Mouse (Mus musculus): ENCODE results near the gene Ctf1. TPM values are rescaled to one million over a fixed set of nuclear protein-coding genes. Genes with fewer than 3 reads are reported as not detected.

The Ctf1 gene
- polyA plus RNA-seq, 1 experiment from 2014 or later = 10.3 TPM

DNA sequence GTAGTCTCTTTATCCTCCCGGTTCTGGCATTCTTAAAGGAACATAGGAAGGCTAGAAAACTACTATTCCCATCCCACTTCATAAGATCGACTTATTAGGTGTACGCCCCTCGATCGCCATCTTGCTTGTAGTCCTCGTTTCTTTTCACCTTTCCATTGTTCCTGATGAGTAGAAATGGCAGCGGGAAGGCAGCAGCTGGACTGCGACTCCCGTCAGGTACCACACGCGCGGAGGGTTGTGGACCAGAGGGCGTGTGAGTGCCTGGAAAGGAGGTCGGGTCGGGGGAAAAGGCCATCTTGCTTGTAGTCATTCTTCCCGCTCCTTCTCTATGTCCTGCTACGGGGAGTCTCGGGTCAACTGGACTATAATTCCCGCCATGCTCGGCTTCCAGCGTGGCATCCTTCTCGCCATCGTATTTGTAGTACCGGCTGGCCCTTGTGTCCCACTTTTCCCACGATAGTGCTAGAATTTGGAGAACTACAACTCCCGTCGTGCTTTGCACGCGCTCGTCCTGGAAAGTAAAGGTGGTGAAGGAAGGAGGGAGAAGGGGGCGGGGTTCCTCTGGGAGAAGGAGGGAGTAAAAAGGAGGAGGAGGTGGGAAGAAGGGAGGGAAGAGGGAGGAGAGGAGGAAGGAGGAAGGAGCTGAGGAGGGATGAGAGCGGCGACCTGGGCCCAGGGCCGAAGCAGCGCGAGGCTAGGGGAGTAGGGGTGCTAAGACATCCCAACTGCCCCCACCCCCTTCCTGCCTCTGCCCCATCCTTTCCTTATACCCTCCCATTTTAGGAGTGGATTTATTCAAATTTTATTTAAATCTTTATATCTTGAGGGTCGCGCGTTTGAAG, 33.3 kb downstream of the Ctf1 start:
- H3K9ac ChIP-seq (ENCODE audit: low read length) = peak overlapping the region; percentile 85
- ATAC-seq (ENCODE audit: insufficient read depth, low FRiP score) = peak; percentile 91
- H3K4me3 ChIP-seq (replicated peaks; ENCODE audit: low read length) = peak overlapping the region; percentile 81
- no peaks in the 10 kb centered on the region for H3K9me3 ChIP-seq (replicated peaks; ENCODE audit: control insufficient read depth, low read length)
- peak overlapping the region; percentile 91 for H3K27ac ChIP-seq (ENCODE audit: low read length)
- peaks cover 12% of the 10 kb centered on the region for H3K4me1 ChIP-seq (ENCODE audit: control insufficient read depth, insufficient read depth, low read length)
- WGBS = under 1% methylated on average over 39 of the region's 39 CpGs
- H3K27me3 ChIP-seq (ENCODE audit: control insufficient read depth, insufficient read depth, low read length) = no peaks in the 10 kb centered on the region
- H3K4me2 ChIP-seq (ENCODE audit: low read depth, low read length) = peak overlapping the region; percentile 80
- peaks cover 12% of the 10 kb centered on the region; the same call in 1 of the 2 replicates for H3K36me3 ChIP-seq (ENCODE audit: control insufficient read depth, insufficient read depth, low read length)

DNA sequence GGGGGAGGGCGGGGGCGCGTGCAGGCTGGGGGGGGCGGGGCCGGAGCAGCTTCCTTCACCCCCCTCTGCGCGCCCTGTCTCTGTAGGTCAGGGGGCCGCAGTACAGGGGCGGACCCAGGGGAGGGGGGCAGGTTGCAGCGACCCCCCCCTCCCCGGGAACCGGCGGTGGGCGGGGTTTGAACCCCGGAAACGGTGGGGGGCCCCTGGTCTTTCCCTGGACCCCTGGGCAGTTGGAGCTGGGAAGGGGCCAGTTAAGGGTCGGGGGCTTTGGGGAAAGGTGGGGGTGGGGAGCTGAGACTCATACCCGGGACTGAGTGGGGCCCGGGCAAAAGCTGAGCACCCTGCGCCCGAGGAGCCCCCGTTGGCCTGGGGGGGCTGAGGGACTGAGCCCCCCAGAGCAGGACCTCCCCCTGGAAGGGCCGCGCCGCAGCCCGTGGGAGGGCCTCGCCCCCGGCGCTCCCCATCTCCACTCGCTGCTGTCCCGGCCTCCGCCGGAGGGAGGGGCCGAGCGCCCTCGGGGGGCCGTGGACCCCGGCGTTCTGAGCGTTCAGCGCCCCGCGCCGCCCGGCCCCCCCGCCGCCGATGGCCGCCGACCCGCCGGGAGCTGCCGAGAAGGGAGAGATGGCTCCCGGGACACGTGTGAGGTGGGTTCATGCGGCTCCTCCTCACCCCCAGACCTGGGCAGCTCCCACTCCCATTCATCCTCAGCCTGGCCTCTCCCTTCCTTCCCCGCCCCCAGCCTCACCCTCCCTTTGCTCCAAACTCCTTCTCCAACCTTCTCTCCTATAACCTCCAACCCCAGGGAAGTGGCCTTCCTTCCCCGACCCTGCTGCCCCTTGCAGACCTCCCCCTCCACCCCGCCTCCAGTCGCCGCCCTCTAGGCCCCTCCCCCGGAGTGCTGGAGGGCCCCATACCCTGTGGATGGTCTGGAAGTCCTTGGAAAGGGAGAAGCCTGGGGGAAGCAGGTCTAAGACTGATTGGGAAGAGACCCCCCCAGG, 34.3 kb downstream of the Ctf1 start:
- Histone ChIP-seq H3K36me3 (ENCODE audit: control insufficient read depth, insufficient read depth, low read length) (peaks cover 18% of the 10 kb centered on the region), H3K27ac (ENCODE audit: low read length) (peak overlapping the region; percentile 82), H3K4me1 (ENCODE audit: control insufficient read depth, insufficient read depth, low read length) (peaks cover 12% of the 10 kb centered on the region), H3K9me3 (replicated peaks; ENCODE audit: control insufficient read depth, low read length) (no peaks in the 10 kb centered on the region), H3K4me2 (ENCODE audit: low read depth, low read length) (peak overlapping the region; percentile 80), H3K4me3 (replicated peaks; ENCODE audit: low read length) (peak overlapping the region; percentile 81), H3K27me3 (ENCODE audit: control insufficient read depth, insufficient read depth, low read length) (no peaks in the 10 kb centered on the region), H3K9ac (ENCODE audit: low read length) (peak overlapping the region; percentile 85)
- ATAC-seq (ENCODE audit: insufficient read depth, low FRiP score) = peak; percentile 1
- WGBS = under 1% methylated on average over 54 of the region's 62 CpGs

GRCm38 (mm10) chr7:127747559-127748234, 35.2 kb downstream of the Ctf1 start:
- ATAC-seq (ENCODE audit: insufficient read depth, low FRiP score) = no peak
- Histone ChIP-seq H3K36me3 (ENCODE audit: control insufficient read depth, insufficient read depth, low read length) (peaks cover 24% of the 10 kb centered on the region), H3K27me3 (ENCODE audit: control insufficient read depth, insufficient read depth, low read length) (no peaks in the 10 kb centered on the region), H3K27ac (ENCODE audit: low read length) (peak overlapping the region; percentile 82; the same call in 1 of the 2 replicates), H3K9ac (ENCODE audit: low read length) (peak overlapping the region; percentile 85), H3K4me2 (ENCODE audit: low read depth, low read length) (peak overlapping the region; percentile 80), H3K4me3 (replicated peaks; ENCODE audit: low read length) (peak overlapping the region; percentile 81), H3K9me3 (replicated peaks; ENCODE audit: control insufficient read depth, low read length) (no peaks in the 10 kb centered on the region), H3K4me1 (ENCODE audit: control insufficient read depth, insufficient read depth, low read length) (peaks cover 12% of the 10 kb centered on the region)
- WGBS = 41% methylated on average over 6 of the region's 6 CpGs

DNA sequence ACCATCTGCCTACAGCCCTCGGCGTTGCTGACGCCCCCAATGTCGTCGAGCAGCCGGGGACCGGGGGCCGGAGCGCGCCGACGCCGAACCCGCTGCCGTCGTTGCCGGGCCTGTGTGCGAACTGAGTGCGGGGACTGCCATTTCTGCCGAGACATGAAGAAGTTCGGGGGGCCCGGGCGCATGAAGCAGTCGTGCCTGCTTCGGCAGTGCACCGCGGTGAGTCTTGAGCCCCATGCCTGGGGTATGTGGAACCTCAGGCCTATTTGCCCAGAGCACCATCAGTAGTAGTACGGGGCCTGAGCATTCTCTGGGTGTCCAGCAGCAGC, 35.7 kb downstream of the Ctf1 start:
- H3K36me3 ChIP-seq (ENCODE audit: control insufficient read depth, insufficient read depth, low read length) = peaks cover 24% of the 10 kb centered on the region
- H3K27me3 ChIP-seq (ENCODE audit: control insufficient read depth, insufficient read depth, low read length) = no peaks in the 10 kb centered on the region
- ATAC-seq (ENCODE audit: insufficient read depth, low FRiP score) = no peak
- H3K4me2 ChIP-seq (ENCODE audit: low read depth, low read length) = no peak overlapping the region
- no peaks in the 10 kb centered on the region for H3K9me3 ChIP-seq (replicated peaks; ENCODE audit: control insufficient read depth, low read length)
- H3K4me3 ChIP-seq (replicated peaks; ENCODE audit: low read length) = no peak overlapping the region
- H3K4me1 ChIP-seq (ENCODE audit: control insufficient read depth, insufficient read depth, low read length) = peaks cover 12% of the 10 kb centered on the region
- H3K27ac ChIP-seq (ENCODE audit: low read length) = no peak overlapping the region
- 90% methylated on average over 28 of the region's 28 CpGs for WGBS
- H3K9ac ChIP-seq (ENCODE audit: low read length) = no peak overlapping the region

DNA sequence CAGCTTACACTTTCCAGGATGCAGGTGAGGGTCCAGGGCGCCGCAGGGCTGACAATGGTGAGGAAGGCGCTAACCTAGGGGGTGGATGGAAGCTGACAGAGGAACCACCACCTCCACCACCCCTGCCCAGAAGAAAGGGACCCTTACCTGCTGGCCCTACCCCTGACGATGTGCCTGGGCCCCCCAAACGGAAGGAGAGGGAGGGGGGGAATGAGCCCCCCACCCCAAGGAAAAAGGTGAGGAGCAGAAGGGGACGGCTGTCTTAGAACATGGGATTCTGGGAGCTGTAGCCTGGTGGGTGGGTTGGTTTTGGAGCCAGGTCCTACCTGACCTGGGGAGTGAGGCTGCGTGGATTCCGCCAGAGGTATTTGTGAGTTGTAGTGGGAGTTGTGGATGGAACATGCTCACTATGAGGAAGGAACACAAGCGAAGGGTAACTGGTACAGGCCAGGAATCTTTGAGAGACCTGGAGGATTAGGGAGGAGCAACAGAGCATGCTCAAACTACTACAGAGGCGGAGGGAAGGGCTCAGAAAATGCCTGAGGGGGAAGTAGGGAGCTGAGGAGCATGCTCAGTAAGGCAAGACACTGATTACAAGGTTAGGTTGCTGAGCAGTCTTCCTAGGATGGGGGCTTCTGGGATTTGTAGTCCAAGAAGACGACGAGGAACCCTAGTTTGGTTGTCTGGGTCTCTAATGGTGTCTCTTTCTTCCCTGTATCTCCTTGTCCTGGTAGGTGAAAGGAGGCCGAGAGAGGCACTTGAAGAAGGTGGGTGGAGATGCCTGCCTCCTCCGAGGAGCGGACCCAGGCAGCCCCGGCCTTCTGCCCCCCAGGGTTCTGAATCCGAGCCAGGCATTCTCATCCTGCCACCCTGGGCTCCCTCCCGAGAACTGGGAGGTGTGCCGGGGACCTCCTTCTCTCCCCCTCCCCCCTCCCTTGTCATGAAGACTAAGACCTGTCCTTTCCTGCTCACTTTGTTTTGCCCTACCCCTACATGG, 37.9 kb downstream of the Ctf1 start:
- Histone ChIP-seq H3K36me3 (ENCODE audit: control insufficient read depth, insufficient read depth, low read length) (peaks cover 24% of the 10 kb centered on the region), H3K27ac (ENCODE audit: low read length) (no peak overlapping the region)
- WGBS = 82% methylated on average over 19 of the region's 19 CpGs

DNA sequence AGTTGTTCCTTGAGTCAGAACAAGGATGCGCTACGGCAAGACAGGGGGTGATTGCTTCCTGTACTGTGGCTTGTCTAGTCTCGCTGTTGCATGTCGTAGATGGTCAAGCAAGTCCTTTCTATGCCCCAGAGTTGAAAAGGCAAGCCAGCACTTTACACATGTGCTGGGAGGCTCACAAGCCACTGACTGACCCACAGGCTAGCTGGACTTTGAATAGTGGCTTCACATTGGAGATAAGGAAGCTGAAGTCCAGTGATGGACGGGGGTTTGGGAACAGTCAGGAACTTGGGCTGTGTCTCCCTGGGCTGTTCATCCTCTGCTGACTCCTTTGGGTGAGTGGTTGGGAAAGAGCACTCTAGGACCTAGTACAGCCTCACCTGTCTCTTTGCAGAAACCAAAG, 39.1 kb downstream of the Ctf1 start:
- Histone ChIP-seq H3K4me1 (ENCODE audit: control insufficient read depth, insufficient read depth, low read length) (peaks cover 6% of the 10 kb centered on the region), H3K9me3 (replicated peaks; ENCODE audit: control insufficient read depth, low read length) (no peaks in the 10 kb centered on the region), H3K36me3 (ENCODE audit: control insufficient read depth, insufficient read depth, low read length) (peaks cover 24% of the 10 kb centered on the region), H3K4me3 (replicated peaks; ENCODE audit: low read length) (no peak overlapping the region), H3K9ac (ENCODE audit: low read length) (no peak overlapping the region), H3K27ac (ENCODE audit: low read length) (no peak overlapping the region), H3K27me3 (ENCODE audit: control insufficient read depth, insufficient read depth, low read length) (no peaks in the 10 kb centered on the region), H3K4me2 (ENCODE audit: low read depth, low read length) (no peak overlapping the region)
- WGBS = 90% methylated on average over 5 of the region's 5 CpGs
- no peak for ATAC-seq (ENCODE audit: insufficient read depth, low FRiP score)

More for the DNA sequence above, 37.9 kb downstream of the Ctf1 start:
- Histone ChIP-seq H3K9ac (ENCODE audit: low read length) (no peak overlapping the region), H3K4me3 (replicated peaks; ENCODE audit: low read length) (no peak overlapping the region), H3K4me2 (ENCODE audit: low read depth, low read length) (no peak overlapping the region), H3K4me1 (ENCODE audit: control insufficient read depth, insufficient read depth, low read length) (peaks cover 6% of the 10 kb centered on the region), H3K27me3 (ENCODE audit: control insufficient read depth, insufficient read depth, low read length) (no peaks in the 10 kb centered on the region), H3K9me3 (replicated peaks; ENCODE audit: control insufficient read depth, low read length) (no peaks in the 10 kb centered on the region)
- no peak for ATAC-seq (ENCODE audit: insufficient read depth, low FRiP score)

- peaks cover 24% of the 10 kb centered on the region for H3K36me3 ChIP-seq (ENCODE audit: control insufficient read depth, insufficient read depth, low read length)
- no peak overlapping the region for H3K4me3 ChIP-seq (replicated peaks; ENCODE audit: low read length)
- no peaks in the 10 kb centered on the region for H3K27me3 ChIP-seq (ENCODE audit: control insufficient read depth, insufficient read depth, low read length)
- whole genome bisulfite sequencing = 90% methylated on average over 27 of the region's 27 CpGs
- no peak overlapping the region for H3K27ac ChIP-seq (ENCODE audit: low read length)
- H3K9me3 ChIP-seq (replicated peaks; ENCODE audit: control insufficient read depth, low read length) = no peaks in the 10 kb centered on the region
- H3K9ac ChIP-seq (ENCODE audit: low read length) = no peak overlapping the region
- H3K4me1 ChIP-seq (ENCODE audit: control insufficient read depth, insufficient read depth, low read length) = peaks cover 6% of the 10 kb centered on the region
- no peak overlapping the region for H3K4me2 ChIP-seq (ENCODE audit: low read depth, low read length)
- no peak for ATAC-seq (ENCODE audit: insufficient read depth, low FRiP score)
Observed at GRCm38 (mm10) chr7:127752069-127752468, 39.5 kb downstream of the Ctf1 start.

DNA sequence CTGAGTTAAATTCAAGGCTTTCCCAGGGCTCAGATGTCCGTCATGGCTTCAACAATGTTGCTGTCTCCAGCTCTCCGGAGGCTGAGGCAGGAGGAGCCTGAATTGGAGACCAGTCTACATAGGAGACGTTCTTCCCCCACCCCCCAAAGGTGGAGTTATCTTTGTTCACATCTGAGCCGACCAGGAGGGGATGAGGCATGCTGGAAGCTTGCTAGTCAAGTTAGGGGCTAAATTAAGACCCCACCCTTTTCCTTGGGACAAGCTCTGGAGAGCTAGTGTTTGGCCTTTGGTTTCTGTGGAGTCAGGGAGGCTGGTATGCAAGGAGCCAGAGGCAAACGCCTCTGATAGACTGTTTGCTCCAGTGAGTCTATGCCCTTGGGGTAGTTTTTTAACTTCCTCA, 40.6 kb downstream of the Ctf1 start:
- Histone ChIP-seq H3K9ac (ENCODE audit: low read length) (no peak overlapping the region), H3K36me3 (ENCODE audit: control insufficient read depth, insufficient read depth, low read length) (peaks cover 24% of the 10 kb centered on the region), H3K27me3 (ENCODE audit: control insufficient read depth, insufficient read depth, low read length) (no peaks in the 10 kb centered on the region), H3K27ac (ENCODE audit: low read length) (no peak overlapping the region), H3K9me3 (replicated peaks; ENCODE audit: control insufficient read depth, low read length) (no peaks in the 10 kb centered on the region), H3K4me1 (ENCODE audit: control insufficient read depth, insufficient read depth, low read length) (no peaks in the 10 kb centered on the region; the same call in 1 of the 2 replicates), H3K4me3 (replicated peaks; ENCODE audit: low read length) (no peak overlapping the region), H3K4me2 (ENCODE audit: low read depth, low read length) (no peak overlapping the region)
- 57% methylated on average over 5 of the region's 5 CpGs for WGBS
- no peak for ATAC-seq (ENCODE audit: insufficient read depth, low FRiP score)
